Mouse (Mus musculus) heart, embryonic 14.5 days (tissue): ENCODE results near the gene Sdr42e1. TPM values are rescaled to one million over a fixed set of nuclear protein-coding genes. Genes with fewer than 3 reads are reported as not detected.

Source experiments
- ATAC-seq: fragments of 200-750 bp; cut with Nextera tagmentation; 2 replicates; pipeline ENCODE4 v1.8.0; 2017; ENCODE audit warnings: low read depth, moderate TSS enrichment; ENCODE audit not compliant: insufficient number of reproducible peaks, insufficient read depth, low FRiP score
- H3K27ac ChIP-seq, 2 experiments: fragments of 200-500 bp in 1 of 2; fragments of 300-500 bp in 1 of 2; sonication (generic) in 1 of 2; replicated peaks in 1 of 2; 2 replicates each; pipeline ENCODE4 v1.5.1; 2012 to 2014; ENCODE audit warnings: low read depth in 2 of 2, low read length in 2 of 2, control low read depth in 1 of 2, mild to moderate bottlenecking in 1 of 2, mixed read lengths in 1 of 2; ENCODE audit not compliant: control insufficient read depth in 1 of 2, insufficient read depth in 1 of 2
- H3K27me3 ChIP-seq: fragments of 300-500 bp; sonication (generic); 2 replicates; pipeline ENCODE4 v1.6.1; 2014; ENCODE audit warnings: mild to moderate bottlenecking, low read length, control low read depth; ENCODE audit not compliant: control insufficient read depth, insufficient read depth
- H3K36me3 ChIP-seq: fragments of 300-500 bp; sonication (generic); 2 replicates; pipeline ENCODE4 v1.6.1; 2014; ENCODE audit warnings: mild to moderate bottlenecking, control low read depth, low read length, mixed read lengths; ENCODE audit not compliant: control insufficient read depth, insufficient read depth
- H3K4me1 ChIP-seq, 2 experiments: fragments of 200-500 bp in 1 of 2; fragments of 300-500 bp in 1 of 2; sonication (generic) in 1 of 2; 2 replicates each; pipeline ENCODE4 v1.6.1; 2012 to 2014; ENCODE audit warnings: low read length in 2 of 2, control low read depth in 1 of 2, mixed read lengths in 1 of 2; ENCODE audit not compliant: control insufficient read depth in 2 of 2, insufficient read depth in 2 of 2
- H3K4me2 ChIP-seq: fragments of 300-500 bp; sonication (generic); 2 replicates; pipeline ENCODE4 v1.6.1; 2014; ENCODE audit warnings: mild to moderate bottlenecking, low read length
- H3K4me3 ChIP-seq, 2 experiments: fragments of 200-500 bp in 1 of 2; fragments of 300-500 bp in 1 of 2; sonication (generic) in 1 of 2; 2 replicates each; pipeline ENCODE4 v1.5.1; 2012 to 2014; ENCODE audit warnings: low read length in 2 of 2, mild to moderate bottlenecking in 2 of 2, control low read depth in 1 of 2, low read depth in 1 of 2, moderate library complexity in 1 of 2; ENCODE audit not compliant: control insufficient read depth in 1 of 2, insufficient read depth in 1 of 2
- H3K9ac ChIP-seq: fragments of 300-500 bp; sonication (generic); 2 replicates; pipeline ENCODE4 v1.6.1; 2014; ENCODE audit warnings: mild to moderate bottlenecking, low read length
- H3K9me3 ChIP-seq: fragments of 300-500 bp; sonication (generic); 2 replicates; pipeline ENCODE4 v1.6.1; 2016; ENCODE audit warnings: low read length, control low read depth; ENCODE audit not compliant: control insufficient read depth
- WGBS: fragments of 180-500 bp; shearing (Covaris S2); extraction: QIAGEN DNeasy Blood & Tissue Kit; methylation state at CpG from one replicate; pipeline ENCODE4 v1.1.7; 2014; 5-methylcytosine and 5-hydroxymethylcytosine counted together
- polyA plus RNA-seq: library from polyadenylated mRNA; unstranded; fragments of >200 nt; fragmentation: Nextera tagmentation; extraction: Ambion mirVana; gene quantifications from 2 replicates; pipeline ENCODE4 v1.2.1, GENCODE M21; 2014

The Sdr42e1 gene
- polyA plus RNA-seq = 0.46 and 0.55 TPM in 2 replicates

DNA sequence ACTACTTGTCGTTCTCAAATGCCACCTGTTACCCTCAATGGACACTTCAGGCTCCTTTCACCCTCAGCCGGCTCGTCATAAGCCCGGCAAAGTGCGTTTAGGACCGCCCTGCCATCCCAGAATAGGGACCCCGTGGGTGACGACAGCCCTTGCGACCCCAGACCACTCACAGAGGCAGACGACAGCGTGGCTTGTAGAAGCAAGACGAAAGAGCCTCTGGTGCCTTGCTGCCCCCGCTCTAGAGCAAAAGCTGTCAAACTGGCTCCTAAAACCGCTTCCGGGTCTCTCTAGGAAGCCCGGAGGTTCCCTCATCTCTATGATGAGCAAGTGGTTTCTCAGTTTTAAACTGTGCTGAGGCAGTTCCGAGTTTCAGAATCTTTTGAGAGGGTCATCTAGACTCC is at the start of gene Sdr42e1:
Gene Sdr42e1 (minus strand): TSS at position 260 of the 401 bp plus-strand sequence.
- Histone ChIP-seq H3K9ac (peak within 1 kb of the TSS; percentile 72), H3K9me3 (no peaks in the 10 kb centered on the region), H3K4me1 (peaks cover 0 to 2% of the 10 kb centered on the region in 2 experiments; a peak in 2 of 4 replicates), H3K36me3 (no peaks in the 10 kb centered on the region), H3K27me3 (0 out of 2 replicates have a peak, but pooled peaks cover 2% of the 10 kb centered on the region), H3K4me2 (peak within 1 kb of the TSS; percentile 78), H3K4me3 (peak within 1 kb of the TSS; percentile 56 to 81), H3K27ac (no peak within 1 kb of the TSS)
- ATAC-seq = no peak
- WGBS = 7% methylated on average over 17 of the region's 17 CpGs

DNA sequence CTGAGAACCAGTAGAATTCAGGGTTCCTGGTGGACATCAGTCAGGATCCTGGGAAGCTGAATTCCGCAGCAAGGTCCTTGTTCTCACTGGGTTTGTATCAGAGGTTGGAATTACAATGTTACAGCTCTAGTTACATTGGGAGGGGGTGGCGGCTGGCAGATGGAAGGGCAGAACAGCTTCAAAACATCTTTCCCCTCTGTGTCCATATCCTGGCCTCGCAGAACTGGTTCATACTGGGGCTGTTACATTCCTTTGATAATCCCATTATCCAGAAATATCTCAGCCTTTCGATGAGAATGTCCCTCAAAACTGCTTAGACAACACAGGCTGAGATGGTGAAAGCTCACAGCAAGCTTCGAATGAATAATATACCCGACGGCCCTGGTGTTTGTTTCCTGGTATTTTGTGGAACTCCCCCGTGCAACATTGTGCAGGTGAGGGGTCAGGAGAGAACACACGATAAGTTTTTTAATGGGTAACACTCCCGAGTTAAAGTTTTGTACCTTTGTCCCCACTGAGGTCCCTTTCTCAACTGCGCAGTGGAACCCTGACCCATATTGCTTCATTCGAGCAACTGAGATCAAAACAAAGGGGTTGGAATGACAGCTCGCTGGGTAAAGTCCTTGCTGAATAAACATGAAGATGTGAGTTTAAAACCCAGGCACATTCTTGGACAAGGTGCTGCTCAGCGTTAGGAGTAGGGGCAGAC is 44.8 kb upstream of the Sdr42e1 start:
- ATAC-seq = no peak
- H3K27ac ChIP-seq = no peak overlapping the region
- H3K27me3 ChIP-seq = no peaks in the 10 kb centered on the region
- peaks cover 5% of the 10 kb centered on the region; the same call in 1 of the 2 replicates for H3K9me3 ChIP-seq
- H3K36me3 ChIP-seq = no peaks in the 10 kb centered on the region
- H3K4me2 ChIP-seq = no peak overlapping the region
- WGBS = 71% methylated on average over 14 of the region's 14 CpGs
- no peak overlapping the region for H3K9ac ChIP-seq
- no peaks in the 10 kb centered on the region for H3K4me1 ChIP-seq
- no peak overlapping the region for H3K4me3 ChIP-seq

DNA sequence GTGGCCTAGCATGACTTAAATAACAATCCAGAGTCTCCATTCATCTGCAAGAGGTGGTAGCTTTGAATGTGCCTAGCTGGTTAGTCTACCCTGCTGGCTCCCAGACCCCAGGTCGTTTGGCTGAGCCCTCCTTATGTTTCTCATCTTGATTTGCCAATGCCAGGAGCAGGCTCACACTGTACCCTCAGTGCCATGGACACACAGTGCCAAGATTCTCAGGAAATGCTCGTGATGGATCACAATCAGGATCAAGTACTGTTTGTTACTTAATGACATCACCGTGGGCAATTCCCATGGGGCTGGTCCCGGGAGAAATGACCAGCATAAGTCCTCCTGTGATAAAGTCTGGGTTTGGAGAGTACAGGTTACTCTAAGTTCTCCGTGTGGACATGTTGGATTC is 42.4 kb upstream of the Sdr42e1 start:
- H3K9me3 ChIP-seq = no peaks in the 10 kb centered on the region
- no peak overlapping the region for H3K27ac ChIP-seq
- no peak overlapping the region for H3K4me2 ChIP-seq
- no peaks in the 10 kb centered on the region for H3K27me3 ChIP-seq
- H3K4me1 ChIP-seq = no peaks in the 10 kb centered on the region
- no peak for ATAC-seq
- H3K36me3 ChIP-seq = no peaks in the 10 kb centered on the region
- H3K9ac ChIP-seq = no peak overlapping the region
- 66% methylated on average over 5 of the region's 5 CpGs for WGBS
- no peak overlapping the region for H3K4me3 ChIP-seq

DNA sequence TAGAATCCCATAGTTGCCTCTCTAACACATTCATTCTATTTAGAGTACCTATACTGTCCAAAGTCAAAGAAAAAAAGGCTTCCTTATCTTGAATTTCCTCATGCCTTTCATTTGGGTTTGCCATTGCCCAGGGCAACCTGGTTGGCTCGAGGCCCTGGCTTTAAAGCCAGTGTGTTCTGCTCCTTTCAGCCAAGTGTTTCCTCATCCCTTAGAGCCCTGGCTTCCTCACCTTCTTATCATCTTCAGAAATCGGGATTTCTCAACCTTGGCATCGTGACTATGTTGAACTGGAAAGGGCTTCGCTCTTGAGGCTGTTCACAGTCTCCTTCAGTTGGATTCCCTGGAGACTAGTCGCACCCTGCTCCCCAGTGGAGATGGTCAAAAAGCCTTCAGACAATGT is 41.1 kb upstream of the Sdr42e1 start:
- Histone ChIP-seq H3K27me3 (no peaks in the 10 kb centered on the region), H3K4me3 (no peak overlapping the region), H3K9me3 (no peaks in the 10 kb centered on the region), H3K4me1 (no peaks in the 10 kb centered on the region), H3K36me3 (no peaks in the 10 kb centered on the region), H3K4me2 (no peak overlapping the region), H3K9ac (no peak overlapping the region), H3K27ac (no peak overlapping the region)
- no peak for ATAC-seq
- WGBS = 80% methylated on average over 5 of the region's 5 CpGs

DNA sequence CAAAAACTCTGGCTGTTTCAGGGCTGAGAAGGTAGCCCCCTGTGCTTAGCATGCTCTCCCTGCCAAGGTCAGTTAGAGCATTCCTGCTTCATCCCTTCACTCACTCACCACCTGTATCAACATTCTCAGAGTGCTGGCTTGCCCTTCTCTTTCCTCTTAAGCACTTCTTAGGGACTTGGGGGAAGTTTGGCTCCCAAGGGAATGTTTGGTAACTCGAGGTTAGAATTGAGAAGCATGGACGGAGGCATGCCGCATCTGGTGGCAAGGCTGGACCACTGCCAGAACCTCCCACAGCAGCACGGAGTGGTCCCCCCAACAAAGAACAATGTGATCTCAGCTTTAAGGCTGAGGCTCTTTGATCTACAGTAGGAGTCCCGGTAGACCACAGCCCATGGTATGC is 38.7 kb upstream of the Sdr42e1 start:
- H3K36me3 ChIP-seq = no peaks in the 10 kb centered on the region
- H3K9me3 ChIP-seq = no peaks in the 10 kb centered on the region
- H3K4me2 ChIP-seq = no peak overlapping the region
- ATAC-seq = no peak
- H3K9ac ChIP-seq = no peak overlapping the region
- H3K4me3 ChIP-seq = no peak overlapping the region
- H3K4me1 ChIP-seq = no peaks in the 10 kb centered on the region
- H3K27ac ChIP-seq = no peak overlapping the region
- WGBS = 41% methylated on average over 5 of the region's 5 CpGs
- H3K27me3 ChIP-seq = no peaks in the 10 kb centered on the region

GRCm38 (mm10) chr8:117706141-117706540 is 32.7 kb upstream of the Sdr42e1 start:
- WGBS = 64% methylated on average over 4 of the region's 4 CpGs
- H3K4me2 ChIP-seq = no peak overlapping the region
- no peak overlapping the region for H3K27ac ChIP-seq
- H3K4me1 ChIP-seq = no peaks in the 10 kb centered on the region
- no peak for ATAC-seq
- H3K9me3 ChIP-seq = no peaks in the 10 kb centered on the region
- H3K27me3 ChIP-seq = no peaks in the 10 kb centered on the region
- H3K36me3 ChIP-seq = no peaks in the 10 kb centered on the region
- no peak overlapping the region for H3K9ac ChIP-seq
- no peak overlapping the region for H3K4me3 ChIP-seq

DNA sequence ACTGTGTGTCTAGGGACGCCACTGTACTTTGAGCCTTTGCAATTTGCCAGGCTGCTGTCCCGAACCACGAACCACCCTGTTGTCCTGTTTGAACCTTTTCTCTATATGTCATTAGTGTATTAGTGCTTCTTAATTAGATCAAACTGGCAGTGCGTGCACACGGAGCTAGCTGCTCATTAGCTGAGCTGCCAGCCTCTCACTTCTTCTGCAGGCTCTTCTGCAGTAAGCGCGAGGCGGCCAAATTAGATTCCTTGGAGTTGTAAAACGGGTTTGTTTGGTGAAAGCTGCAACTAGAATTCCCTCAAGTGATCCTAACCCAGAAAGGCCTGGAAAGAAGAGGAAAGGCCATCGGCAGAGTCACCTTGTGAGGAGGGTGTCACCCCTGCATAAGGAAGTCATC is 29.2 kb upstream of the Sdr42e1 start:
- no peak overlapping the region for H3K9ac ChIP-seq
- H3K4me2 ChIP-seq = no peak overlapping the region
- H3K36me3 ChIP-seq = no peaks in the 10 kb centered on the region
- no peak overlapping the region for H3K4me3 ChIP-seq
- H3K27me3 ChIP-seq = no peaks in the 10 kb centered on the region
- ATAC-seq = no peak
- no peaks in the 10 kb centered on the region for H3K9me3 ChIP-seq
- 78% methylated on average over 10 of the region's 10 CpGs for WGBS
- no peaks in the 10 kb centered on the region for H3K4me1 ChIP-seq
- no peak overlapping the region for H3K27ac ChIP-seq

GRCm38 (mm10) chr8:117701859-117702258 is 28.4 kb upstream of the Sdr42e1 start, which contains the start of gene Hsd17b2:
Hsd17b2 (plus strand) TSS chr8:117701904.
- H3K4me1 ChIP-seq = no peaks in the 10 kb centered on the region
- H3K4me2 ChIP-seq = no peak within 1 kb of the TSS
- 61% methylated on average over 13 of the region's 13 CpGs for WGBS
- H3K4me3 ChIP-seq = no peak within 1 kb of the TSS
- no peak within 1 kb of the TSS for H3K9ac ChIP-seq
- H3K9me3 ChIP-seq = no peaks in the 10 kb centered on the region
- H3K27ac ChIP-seq = no peak within 1 kb of the TSS
- no peak for ATAC-seq
- H3K27me3 ChIP-seq = no peaks in the 10 kb centered on the region
- no peaks in the 10 kb centered on the region for H3K36me3 ChIP-seq
